Mouse (Mus musculus): ENCODE data around the gene Ptprt. TPM values are rescaled to one million over a fixed set of nuclear protein-coding genes. Genes with fewer than 3 reads are reported as not detected.

The Ptprt gene
- polyA plus RNA-seq, 1 experiment: 35.6 TPM

- no peak for DNase-seq (ENCODE audit: extremely low spot score in 1 of 2, low spot score in 1 of 2)
These were observed 659.9 kb downstream of the Ptprt start for GRCm38 (mm10) chr2:162001016-162001415.

- DNase-seq (ENCODE audit: extremely low spot score in 1 of 2, low spot score in 1 of 2): no peak
These were observed 678.6 kb downstream of the Ptprt start for GRCm38 (mm10) chr2:161982311-161982710.

DNA sequence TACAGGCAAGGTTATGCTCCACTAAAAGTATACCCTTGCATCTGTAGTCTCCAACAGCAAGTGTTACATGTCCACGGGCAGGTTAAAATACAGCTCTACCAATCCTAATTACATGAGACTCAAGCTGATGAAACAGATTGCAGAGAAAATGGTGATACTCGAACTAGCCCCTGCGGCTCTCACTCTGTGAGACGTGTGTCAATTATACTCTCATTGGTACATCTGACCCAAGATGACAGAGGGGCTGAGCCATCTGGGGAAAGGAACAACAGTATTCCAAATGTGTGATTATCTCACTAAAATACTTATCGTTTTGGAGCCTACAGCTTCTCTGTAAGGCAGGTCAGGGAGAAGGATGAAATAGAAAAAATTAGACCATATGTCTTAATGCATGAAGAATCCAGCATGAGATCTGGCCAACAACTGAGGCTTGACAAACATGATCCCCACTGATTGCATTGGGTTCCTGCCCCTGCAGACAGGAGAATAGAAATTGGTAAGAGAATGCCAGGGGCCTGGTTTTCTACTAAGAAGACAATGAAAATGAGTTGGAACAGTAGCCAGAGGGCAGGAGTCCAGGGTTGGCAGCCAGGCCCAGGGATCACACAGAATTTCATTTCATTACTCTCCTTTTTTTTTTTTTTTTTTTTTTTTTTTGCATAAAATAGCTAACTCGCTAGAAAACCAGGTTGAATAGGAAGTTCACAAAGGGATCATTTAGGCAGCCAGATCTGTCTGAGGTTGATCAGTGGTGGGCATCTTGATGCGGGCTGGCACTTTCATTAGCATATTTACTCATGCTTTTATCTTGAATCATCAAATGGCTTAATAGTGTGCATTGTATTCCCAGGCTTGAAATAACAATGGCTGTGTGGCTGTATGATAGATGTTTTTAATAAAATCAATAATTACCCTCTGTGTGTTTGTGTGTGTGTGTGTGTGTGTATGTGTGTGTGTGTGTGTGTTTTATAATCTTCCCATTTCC, 699.5 kb downstream of the Ptprt start:
- peak in 1 of 2 experiments; percentile 29 for DNase-seq (ENCODE audit: extremely low spot score in 1 of 2, low spot score in 1 of 2)

DNA sequence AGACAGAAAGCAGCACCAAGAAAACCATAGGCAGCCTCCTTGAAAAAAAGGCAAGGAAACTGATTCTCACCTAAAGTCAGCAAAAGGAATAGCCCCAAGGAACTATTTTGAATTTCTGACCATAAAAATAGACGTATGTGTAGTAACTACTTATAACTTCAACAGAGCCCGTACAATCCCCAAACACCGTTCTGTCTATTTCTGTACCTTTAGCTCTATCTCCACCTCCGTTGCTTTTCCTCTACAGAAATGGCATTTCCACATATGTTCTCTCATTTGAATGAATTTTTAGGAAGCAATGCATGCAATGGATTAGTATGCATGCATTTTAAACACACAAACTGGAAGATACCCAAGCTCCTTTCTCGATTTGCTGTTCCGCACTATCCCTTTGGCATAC, 715.5 kb downstream of the Ptprt start:
- DNase-seq (ENCODE audit: extremely low spot score in 1 of 2, low spot score in 1 of 2): peak; percentile 15 to 42

DNA sequence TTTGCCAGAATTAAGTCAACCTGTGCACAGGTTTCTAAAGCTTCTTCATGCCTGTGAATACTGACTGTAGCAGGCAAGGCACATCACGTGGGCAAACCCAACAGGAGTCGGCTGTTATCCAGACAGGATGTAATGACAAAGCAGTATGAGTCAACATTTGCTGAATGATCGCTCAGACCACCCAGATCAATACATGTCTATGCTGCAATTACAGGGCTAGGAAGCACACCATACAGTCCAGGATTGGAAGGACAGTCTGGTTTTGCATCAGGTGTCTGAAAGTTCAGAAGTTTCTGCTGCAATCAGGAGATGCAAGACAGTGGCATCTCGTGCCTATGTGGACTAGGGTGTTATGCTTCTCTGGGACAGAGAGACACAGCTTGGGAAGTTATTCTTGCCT, 716.3 kb downstream of the Ptprt start:
- DNase-seq (ENCODE audit: extremely low spot score in 1 of 2, low spot score in 1 of 2): peak in 1 of 2 experiments; percentile 4

GRCm38 (mm10) chr2:161941991-161942390, 719.0 kb downstream of the Ptprt start:
- no peak for DNase-seq (ENCODE audit: extremely low spot score in 1 of 2, low spot score in 1 of 2)

DNA sequence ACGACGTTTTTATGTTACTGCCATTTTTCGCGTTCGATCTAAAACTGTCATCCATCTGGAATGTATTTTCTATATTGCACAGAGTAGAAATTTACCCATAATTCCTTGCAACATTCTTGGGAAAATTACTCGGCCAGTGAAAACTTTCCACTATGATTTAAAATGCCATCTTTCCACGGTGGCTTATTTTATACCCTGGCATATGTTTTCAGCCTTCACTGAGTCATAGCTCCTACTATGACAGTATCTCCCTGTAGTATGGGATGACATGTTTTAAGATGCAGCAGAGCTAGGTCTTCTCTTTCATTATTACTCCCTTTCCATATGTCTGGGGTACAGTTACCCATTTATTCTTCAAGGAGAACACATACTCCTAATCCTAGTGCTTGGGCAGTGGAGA, 753.7 kb downstream of the Ptprt start:
- peak in 1 of 2 experiments; percentile 51 for DNase-seq (ENCODE audit: extremely low spot score in 1 of 2, low spot score in 1 of 2)

DNA sequence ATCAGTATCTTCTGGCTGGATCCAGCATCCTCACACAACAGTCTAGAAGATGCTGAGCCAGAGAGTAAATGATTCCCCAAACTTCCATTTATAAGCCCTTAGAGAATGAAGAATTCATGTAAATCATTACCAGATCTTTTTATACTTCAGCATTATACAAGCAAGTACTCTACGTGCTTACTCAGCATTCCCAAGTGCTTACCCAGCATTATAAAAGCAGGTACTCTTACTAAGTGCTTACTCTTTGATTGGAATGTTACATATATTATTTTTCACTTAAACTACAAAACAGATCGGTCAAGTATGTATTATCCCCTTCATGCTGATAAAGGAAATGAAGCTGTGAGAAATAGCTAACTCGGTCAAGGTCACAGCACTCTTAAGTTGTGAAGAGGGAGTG, 758.8 kb downstream of the Ptprt start:
- DNase-seq (ENCODE audit: extremely low spot score in 1 of 2, low spot score in 1 of 2): no peak

DNA sequence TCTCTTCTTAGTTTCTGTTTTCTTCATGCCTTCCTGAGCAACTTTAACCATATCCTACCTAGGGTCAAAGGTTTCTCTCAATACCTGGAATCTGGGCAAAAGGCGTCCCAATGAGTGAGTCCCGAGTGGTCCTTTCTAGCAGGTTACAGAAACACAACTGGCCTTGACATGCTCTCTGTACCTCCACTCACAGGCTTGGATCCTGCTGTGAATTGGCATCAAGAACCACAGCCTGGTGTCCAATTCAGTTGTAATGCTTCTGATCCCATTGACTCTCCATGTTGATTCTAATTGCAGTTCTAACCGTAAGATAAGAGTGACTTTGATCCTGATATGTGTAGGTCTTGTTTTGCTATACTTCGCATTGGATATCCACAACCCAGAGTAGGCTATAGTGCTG, 776.5 kb downstream of the Ptprt start:
- DNase-seq (ENCODE audit: extremely low spot score in 1 of 2, low spot score in 1 of 2): no peak

GRCm38 (mm10) chr2:161882580-161882979, 778.4 kb downstream of the Ptprt start:
- DNase-seq (ENCODE audit: extremely low spot score in 1 of 2, low spot score in 1 of 2): no peak

GRCm38 (mm10) chr2:161880941-161881340, 780.0 kb downstream of the Ptprt start:
- no peak for DNase-seq (ENCODE audit: extremely low spot score in 1 of 2, low spot score in 1 of 2)

DNA sequence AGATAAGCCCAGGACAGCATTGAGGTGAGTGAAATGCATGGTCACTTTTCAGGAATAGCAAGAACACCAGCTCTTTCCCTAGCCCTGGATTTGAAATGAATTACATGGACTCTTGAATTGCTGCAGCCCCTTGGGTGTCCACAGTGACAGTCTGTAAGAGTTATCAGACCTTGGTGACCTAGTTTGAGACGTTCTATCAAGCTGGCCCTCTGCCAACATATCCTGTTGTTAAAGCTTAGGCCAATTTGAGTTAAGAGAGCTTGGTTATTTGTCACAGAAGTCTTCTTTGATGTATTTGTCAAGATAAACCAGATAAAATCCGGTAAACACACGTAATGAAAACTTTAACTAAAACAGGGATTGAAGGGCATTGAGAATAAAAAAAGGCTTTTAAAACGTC, 795.7 kb downstream of the Ptprt start:
- DNase-seq (ENCODE audit: extremely low spot score in 1 of 2, low spot score in 1 of 2): no peak

DNA sequence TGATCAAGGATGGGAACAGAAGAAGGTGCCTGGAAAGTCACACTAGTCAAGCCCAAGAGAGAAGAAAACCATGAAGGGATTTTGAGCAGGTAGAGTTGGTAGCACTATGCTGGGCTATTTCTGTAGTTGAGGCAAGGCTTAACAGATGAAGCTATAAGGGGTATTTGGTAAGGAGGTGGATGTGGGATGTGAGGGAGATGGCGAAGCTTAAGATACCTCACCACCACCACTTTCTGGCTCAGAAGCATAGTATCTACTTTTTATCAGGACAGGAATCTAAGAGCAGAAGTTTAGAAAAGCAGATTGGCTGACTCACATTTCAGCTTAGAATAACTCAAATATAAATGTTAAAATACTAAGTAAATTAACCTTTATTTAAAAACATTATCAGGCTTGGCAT, 802.1 kb downstream of the Ptprt start:
- peak; percentile 31 to 44 for DNase-seq (ENCODE audit: extremely low spot score in 1 of 2, low spot score in 1 of 2)

- no peak for DNase-seq (ENCODE audit: extremely low spot score in 1 of 2, low spot score in 1 of 2)
These were observed 802.6 kb downstream of the Ptprt start for GRCm38 (mm10) chr2:161858361-161858760.

- DNase-seq (ENCODE audit: extremely low spot score in 1 of 2, low spot score in 1 of 2): no peak
These were observed 825.9 kb downstream of the Ptprt start for GRCm38 (mm10) chr2:161835001-161835400.

DNA sequence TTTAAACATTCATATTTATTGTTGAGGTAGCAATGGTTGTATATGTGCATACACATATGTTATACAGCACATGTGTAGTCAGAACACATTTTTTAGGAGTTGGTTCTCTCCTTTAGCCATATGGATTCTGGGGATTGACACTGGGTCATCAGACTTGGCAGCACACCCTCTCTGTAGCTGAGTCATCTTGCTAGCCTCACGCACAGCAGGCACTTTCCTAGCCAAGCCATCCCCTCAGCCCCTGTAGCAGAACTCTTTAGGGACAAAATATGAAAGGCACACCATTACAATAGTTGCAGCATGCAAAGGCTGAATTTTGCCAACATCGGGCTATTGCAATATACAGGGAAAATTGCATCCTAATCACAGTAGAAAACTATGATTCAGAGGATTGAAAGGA, 827.1 kb downstream of the Ptprt start:
- no peak for DNase-seq (ENCODE audit: extremely low spot score in 1 of 2, low spot score in 1 of 2)

DNA sequence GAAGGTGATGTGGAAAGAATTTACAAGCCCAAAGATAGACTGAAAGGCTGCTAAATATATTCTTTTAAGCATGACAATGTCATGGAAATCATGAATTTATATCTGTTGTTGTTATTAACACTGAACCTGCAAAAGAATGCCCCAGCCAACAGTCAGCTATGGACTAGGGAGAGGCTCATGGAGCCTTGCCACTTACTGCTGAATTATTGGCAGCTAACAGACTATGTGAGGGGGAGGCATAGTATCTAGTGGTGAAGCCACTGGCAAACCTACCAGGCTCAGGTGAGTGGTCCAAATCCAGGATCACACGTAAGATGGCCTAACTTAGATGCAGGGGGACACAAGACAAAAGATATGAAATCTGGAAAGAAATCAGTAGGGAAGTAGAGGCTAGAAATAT, 847.6 kb downstream of the Ptprt start:
- DNase-seq (ENCODE audit: extremely low spot score in 1 of 2, low spot score in 1 of 2): no peak

GRCm38 (mm10) chr2:161808086-161808801, 852.7 kb downstream of the Ptprt start:
- DNase-seq (ENCODE audit: extremely low spot score in 1 of 2, low spot score in 1 of 2): peak; percentile 59 to 79

- peak in 1 of 2 experiments; percentile 70 for DNase-seq (ENCODE audit: extremely low spot score in 1 of 2, low spot score in 1 of 2)
These were observed 854.5 kb downstream of the Ptprt start for GRCm38 (mm10) chr2:161806287-161807007.

DNA sequence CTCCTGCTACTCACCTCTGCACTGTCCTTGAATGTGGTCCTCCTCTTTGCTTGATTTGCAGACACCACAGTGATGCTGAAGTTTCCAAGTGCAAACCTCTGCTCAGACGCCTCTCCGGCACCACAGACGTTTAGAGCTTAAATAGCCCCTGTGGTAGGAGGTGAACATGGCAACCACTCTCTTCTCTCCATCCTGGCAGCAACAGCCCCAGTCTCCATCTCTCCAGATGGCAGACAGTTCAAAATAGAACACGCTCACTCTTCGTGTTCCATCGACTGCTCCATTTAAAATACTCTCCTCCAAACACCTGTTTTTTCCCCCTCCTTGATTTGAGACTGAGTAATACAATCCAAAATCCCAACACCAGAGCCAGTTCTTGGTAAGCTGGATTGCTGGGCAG, 861.0 kb downstream of the Ptprt start:
- peak; percentile 87 to 91 for DNase-seq (ENCODE audit: extremely low spot score in 1 of 2, low spot score in 1 of 2)

DNA sequence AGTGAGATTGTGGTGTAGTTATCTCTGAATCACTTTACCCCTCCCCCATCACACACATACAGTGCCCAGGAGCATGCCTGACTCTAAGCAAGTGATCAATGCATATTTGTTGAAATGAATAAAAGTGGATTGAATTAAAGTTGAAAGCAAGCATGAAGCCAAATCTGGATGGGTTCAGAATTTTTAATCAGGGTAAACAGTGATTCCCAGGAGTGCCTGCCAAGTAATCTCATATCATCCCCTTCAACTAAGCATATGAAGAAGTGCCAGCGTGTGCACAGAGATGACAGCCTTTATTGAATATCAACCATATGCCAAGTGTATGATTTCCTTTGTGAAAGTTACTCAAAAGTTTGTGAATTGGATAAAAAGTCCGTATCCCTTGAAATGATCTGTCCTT, 893.4 kb downstream of the Ptprt start:
- no peak for DNase-seq (ENCODE audit: extremely low spot score in 1 of 2, low spot score in 1 of 2)

Measured in frontal cortex, adult 2 months (tissue).